Mouse (Mus musculus): ENCODE measurements at regions not wholly inside any gene's neighbourhood (a gene's known extent, or its start where the extent isn't known, plus 50 kb on each side); places are given as distances from the start of the nearest gene placed in this dataset.

- TF ChIP-seq CTCF (IDR thresholded peaks at IDR 0.05; ENCODE audit: low read depth) (no peak), EP300 (IDR thresholded peaks at IDR 0.05; ENCODE audit: low read depth) (no peak)
Measured at GRCm38 (mm10) chr2:115070666-115071065, 415.9 kb upstream of the Dph6 start.

Measured in heart, postnatal 0 days (tissue).